In the genomic region with DNA sequence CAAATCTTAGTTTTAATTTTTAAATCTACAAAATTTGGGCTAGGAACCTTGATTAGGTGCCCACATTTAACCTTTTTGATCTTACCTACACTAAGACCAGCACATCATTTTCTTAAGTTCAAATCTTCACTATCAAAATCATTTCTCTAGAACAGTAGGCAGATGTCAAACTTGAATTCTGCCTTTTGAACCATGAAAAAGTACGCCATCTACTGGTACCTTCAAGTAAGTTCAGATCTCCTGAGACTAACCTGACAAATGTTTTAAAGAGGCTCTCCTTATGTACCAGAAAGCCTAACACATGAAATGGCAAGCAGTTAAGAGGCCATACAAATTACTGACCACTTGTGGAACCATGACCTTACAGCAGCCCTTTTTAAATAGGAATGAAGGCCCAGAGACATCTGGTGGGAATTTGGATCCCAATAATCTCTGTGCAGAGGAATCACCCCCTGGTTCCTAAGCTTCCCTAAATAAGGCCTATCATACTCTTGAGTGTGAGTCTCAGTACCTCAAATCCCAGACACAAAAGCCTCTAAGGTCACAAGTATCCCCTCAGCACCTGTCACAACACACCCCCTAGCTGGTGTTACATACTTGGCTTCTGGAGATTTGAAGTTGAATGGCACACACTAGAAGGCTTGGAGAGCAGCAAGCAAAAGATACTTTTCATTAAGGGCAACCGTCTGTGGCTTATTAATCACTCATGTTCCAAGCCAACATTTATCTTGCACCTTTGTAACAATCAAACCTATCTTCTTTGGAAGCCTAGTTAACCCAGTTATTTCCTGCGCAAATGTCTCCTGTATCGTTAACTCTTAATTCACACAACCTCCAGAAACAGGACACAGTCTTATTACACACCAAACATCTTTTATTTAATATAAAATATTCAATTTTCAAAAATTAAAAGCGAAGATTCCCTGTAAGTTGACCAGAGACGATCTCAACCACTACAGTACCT, we compare ENCODE assay signal across 8 mouse cellular contexts.
DNase-seq lines count a peak whose midpoint lies in the region; ATAC-seq lines count a peak whose summit lies in the region.

No protein-coding gene starts in this region.

- H3K27me3 ChIP-seq in embryonic facial prominence, embryonic 11.5 days (ENCODE audit: control insufficient read depth, insufficient read depth, low read length) = no peaks in the 10 kb centered on the region
- H3K27me3 ChIP-seq in hindbrain, embryonic 15.5 days = no peaks in the 10 kb centered on the region

- no peaks in the 10 kb centered on the region for H3K9me3 ChIP-seq in embryonic facial prominence, embryonic 11.5 days (replicated peaks; ENCODE audit: control insufficient read depth, low read length)
- no peaks in the 10 kb centered on the region for H3K9me3 ChIP-seq in hindbrain, embryonic 15.5 days

- ATAC-seq in CD4-positive, CD25-positive, alpha-beta regulatory T cell, adult 4 months = peak; percentile 20
- no peak for ATAC-seq in embryonic facial prominence, embryonic 11.5 days (replicated peaks; ENCODE audit: insufficient number of reproducible peaks, low FRiP score, low TSS enrichment, low read depth)
- ATAC-seq in hindbrain, embryonic 15.5 days (ENCODE audit: low FRiP score, low read depth) = no peak

- peak; percentile 39 for DNase-seq in 3134 (ENCODE audit: extremely low read depth, insufficient read length, low spot score)
- peak; percentile 67 for DNase-seq in embryonic facial prominence, embryonic 11.5 days (ENCODE audit: low spot score)
- peak; percentile 48 for DNase-seq in mesoderm, embryonic 11.5 days (ENCODE audit: low read depth, low spot score)
- no peak for DNase-seq in right cerebral cortex, postnatal 25 days
- DNase-seq in urinary bladder, postnatal 14 days (ENCODE audit: low spot score) = no peak
- no peak for DNase-seq in thymus, postnatal 4 days

- H3K27ac ChIP-seq in embryonic facial prominence, embryonic 11.5 days (replicated peaks; ENCODE audit: low read depth, low read length) = no peak overlapping the region; the same call in 1 of the 2 replicates
- peak overlapping the region; percentile 39; the same call in 1 of the 2 replicates for H3K27ac ChIP-seq in hindbrain, embryonic 15.5 days (replicated peaks)

- 6% methylated on average over 6 of the region's 6 CpGs for WGBS in embryonic facial prominence, embryonic 11.5 days
- 3% methylated on average over 6 of the region's 6 CpGs for WGBS in hindbrain, embryonic 15.5 days

- H3K9ac ChIP-seq in embryonic facial prominence, embryonic 11.5 days (replicated peaks; ENCODE audit: low read length) = peak overlapping the region; percentile 74
- peak overlapping the region; percentile 66 for H3K9ac ChIP-seq in hindbrain, embryonic 15.5 days

- H3K4me1 ChIP-seq in embryonic facial prominence, embryonic 11.5 days (ENCODE audit: control insufficient read depth, insufficient read depth, low read length) = no peaks in the 10 kb centered on the region
- H3K4me1 ChIP-seq in hindbrain, embryonic 15.5 days (replicated peaks) = peaks cover 31% of the 10 kb centered on the region

- H3K4me2 ChIP-seq in embryonic facial prominence, embryonic 11.5 days (ENCODE audit: low read depth, low read length) = peak overlapping the region; percentile 42
- H3K4me2 ChIP-seq in hindbrain, embryonic 15.5 days = peak overlapping the region; percentile 64

- no peaks in the 10 kb centered on the region for H3K36me3 ChIP-seq in embryonic facial prominence, embryonic 11.5 days (replicated peaks; ENCODE audit: control insufficient read depth, insufficient read depth, low read depth, low read length)
- peaks cover 9% of the 10 kb centered on the region; the same call in 1 of the 2 replicates for H3K36me3 ChIP-seq in hindbrain, embryonic 15.5 days

- H3K4me3 ChIP-seq in embryonic facial prominence, embryonic 11.5 days (ENCODE audit: low read depth, low read length) = peak overlapping the region; percentile 80
- H3K4me3 ChIP-seq in hindbrain, embryonic 15.5 days = peak overlapping the region; percentile 74

Comparison
In these comparisons a context has a peak if more than half of its experiments do, and no peak if none do; other contexts are left out.
1. DNase-seq: peak in 3134 (single experiment), embryonic facial prominence, embryonic 11.5 days (single experiment) and mesoderm, embryonic 11.5 days (single experiment); none in right cerebral cortex, postnatal 25 days (single experiment), urinary bladder, postnatal 14 days (single experiment) and thymus, postnatal 4 days (single experiment).